21 mouse cellular contexts compared by ENCODE assay signal in genomic region chr14:30317616-30318015, GRCm38 (mm10).
"Had no signal": no experiment of that assay in that cellular context is flagged by ENCODE, and none has a peak within 500 bp of the region (broad histone marks: within the 10 kb centered on the region; RNA-seq: fewer than 3 reads in every experiment).

No protein-coding gene starts in this region.

- ATAC-seq: liver, embryonic 12.5 days; midbrain, embryonic 13.5 days; midbrain, embryonic 16.5 days had no signal

- H3K27me3 ChIP-seq: limb, embryonic 12.5 days; limb, embryonic 15.5 days; liver, embryonic 12.5 days; liver, embryonic 15.5 days; midbrain, embryonic 13.5 days; neural tube, embryonic 13.5 days had no signal

- H3K4me3 ChIP-seq: limb, embryonic 12.5 days; limb, embryonic 15.5 days; liver, embryonic 12.5 days; liver, embryonic 15.5 days; midbrain, embryonic 10.5 days; midbrain, embryonic 13.5 days; myocyte; neural tube, embryonic 13.5 days had no signal

- H3K36me3 ChIP-seq: limb, embryonic 12.5 days; limb, embryonic 15.5 days; liver, embryonic 12.5 days; liver, embryonic 15.5 days; midbrain, embryonic 10.5 days; midbrain, embryonic 13.5 days; neural tube, embryonic 13.5 days had no signal

- H3K9me3 ChIP-seq: limb, embryonic 12.5 days; limb, embryonic 15.5 days; liver, embryonic 12.5 days; liver, embryonic 15.5 days; midbrain, embryonic 10.5 days; midbrain, embryonic 13.5 days; neural tube, embryonic 13.5 days had no signal

- H3K4me2 ChIP-seq: limb, embryonic 12.5 days; limb, embryonic 15.5 days; liver, embryonic 12.5 days; liver, embryonic 15.5 days; midbrain, embryonic 13.5 days; neural tube, embryonic 13.5 days had no signal

- H3K9ac ChIP-seq: limb, embryonic 12.5 days; limb, embryonic 15.5 days; liver, embryonic 12.5 days; liver, embryonic 15.5 days; midbrain, embryonic 13.5 days; neural tube, embryonic 13.5 days had no signal

- H3K27ac ChIP-seq: limb, embryonic 12.5 days; limb, embryonic 15.5 days; liver, embryonic 12.5 days; liver, embryonic 15.5 days; midbrain, embryonic 10.5 days; midbrain, embryonic 13.5 days; neural tube, embryonic 13.5 days; stomach, postnatal 0 days had no signal

- H3K4me1 ChIP-seq: limb, embryonic 12.5 days; liver, embryonic 12.5 days; liver, embryonic 15.5 days; midbrain, embryonic 10.5 days; midbrain, embryonic 13.5 days; neural tube, embryonic 13.5 days had no signal

- DNase-seq: kidney, adult 18-20 months; kidney, adult 9 months; kidney, postnatal 14 days; kidney, postnatal 4 days; left cerebral cortex, postnatal 4 days; lung, adult 2 months; lung, postnatal 14 days; lung, postnatal 4 days; retina, postnatal 1 day; thymus, adult 18-20 months; thymus, postnatal 36 days had no signal
